Mouse (Mus musculus): ENCODE measurements around the gene Ccdc155. TPM values are rescaled to one million over a fixed set of nuclear protein-coding genes. Genes with fewer than 3 reads are reported as not detected.

The Ccdc155 gene
- polyA plus RNA-seq, 1 experiment from 2014 or later, result not detected

- Histone ChIP-seq H3K4me2 (replicated peaks; ENCODE audit: low read depth) (no peak overlapping the region), H3K27me3 (replicated peaks; ENCODE audit: control insufficient read depth, insufficient read depth, low read length) (peaks cover 27% of the 10 kb centered on the region), H3K9ac (ENCODE audit: low read depth, low read length) (no peak overlapping the region), H3K4me1 (replicated peaks; ENCODE audit: control insufficient read depth, insufficient read depth, low read length) (peaks cover 9% of the 10 kb centered on the region), H3K27ac (ENCODE audit: low read depth, low read length) (no peak overlapping the region), H3K9me3 (ENCODE audit: control insufficient read depth) (no peaks in the 10 kb centered on the region), H3K36me3 (ENCODE audit: control insufficient read depth, insufficient read depth) (no peaks in the 10 kb centered on the region), H3K4me3 (ENCODE audit: low read depth, low read length) (no peak overlapping the region)
- ATAC-seq, result no peak
- TF ChIP-seq CTCF (IDR thresholded peaks at IDR 0.05; ENCODE audit: low read depth), result no peak
- WGBS, result 80% methylated on average over 5 of the region's 5 CpGs
Measured at GRCm38 (mm10) chr7:45213708-45214107, 9.0 kb upstream of the Ccdc155 start.

GRCm38 (mm10) chr7:45212356-45212755 lies 7.7 kb upstream of the Ccdc155 start:
- no peak for TF ChIP-seq CTCF (IDR thresholded peaks at IDR 0.05; ENCODE audit: low read depth)
- no peak overlapping the region for H3K4me3 ChIP-seq (ENCODE audit: low read depth, low read length)
- H3K9me3 ChIP-seq (ENCODE audit: control insufficient read depth), result no peaks in the 10 kb centered on the region
- 69% methylated on average over 7 of the region's 7 CpGs for WGBS
- no peak overlapping the region for H3K27ac ChIP-seq (ENCODE audit: low read depth, low read length)
- no peak overlapping the region for H3K9ac ChIP-seq (ENCODE audit: low read depth, low read length)
- H3K4me1 ChIP-seq (replicated peaks; ENCODE audit: control insufficient read depth, insufficient read depth, low read length), result peaks cover 9% of the 10 kb centered on the region
- no peak for ATAC-seq
- H3K27me3 ChIP-seq (replicated peaks; ENCODE audit: control insufficient read depth, insufficient read depth, low read length), result peaks cover 27% of the 10 kb centered on the region
- H3K4me2 ChIP-seq (replicated peaks; ENCODE audit: low read depth), result no peak overlapping the region
- no peaks in the 10 kb centered on the region for H3K36me3 ChIP-seq (ENCODE audit: control insufficient read depth, insufficient read depth)

GRCm38 (mm10) chr7:45211851-45212251 lies 7.2 kb upstream of the Ccdc155 start, which contains the start of gene Dkkl1:
Dkkl1 (minus strand) TSS chr7:45212147.
- H3K4me2 ChIP-seq (replicated peaks; ENCODE audit: low read depth), result peak within 1 kb of the TSS; percentile 24; the same call in 1 of the 2 replicates
- no peak within 1 kb of the TSS for H3K27ac ChIP-seq (ENCODE audit: low read depth, low read length)
- WGBS, result 2% methylated on average over 17 of the region's 17 CpGs
- H3K4me3 ChIP-seq (ENCODE audit: low read depth, low read length), result peak within 1 kb of the TSS; percentile 14
- TF ChIP-seq CTCF (IDR thresholded peaks at IDR 0.05; ENCODE audit: low read depth), result no peak
- H3K36me3 ChIP-seq (ENCODE audit: control insufficient read depth, insufficient read depth), result no peaks in the 10 kb centered on the region
- no peak within 1 kb of the TSS for H3K9ac ChIP-seq (ENCODE audit: low read depth, low read length)
- no peaks in the 10 kb centered on the region for H3K9me3 ChIP-seq (ENCODE audit: control insufficient read depth)
- H3K4me1 ChIP-seq (replicated peaks; ENCODE audit: control insufficient read depth, insufficient read depth, low read length), result peaks cover 9% of the 10 kb centered on the region
- peaks cover 27% of the 10 kb centered on the region for H3K27me3 ChIP-seq (replicated peaks; ENCODE audit: control insufficient read depth, insufficient read depth, low read length)
- 0 out of 2 replicates have a peak, but pooled peaks have one; percentile 34 for ATAC-seq

GRCm38 (mm10) chr7:45211070-45211469 lies 6.4 kb upstream of the Ccdc155 start:
- peaks cover 9% of the 10 kb centered on the region for H3K4me1 ChIP-seq (replicated peaks; ENCODE audit: control insufficient read depth, insufficient read depth, low read length)
- H3K4me3 ChIP-seq (ENCODE audit: low read depth, low read length), result no peak overlapping the region
- 56% methylated on average over 10 of the region's 10 CpGs for WGBS
- H3K36me3 ChIP-seq (ENCODE audit: control insufficient read depth, insufficient read depth), result no peaks in the 10 kb centered on the region
- no peaks in the 10 kb centered on the region for H3K9me3 ChIP-seq (ENCODE audit: control insufficient read depth)
- H3K9ac ChIP-seq (ENCODE audit: low read depth, low read length), result no peak overlapping the region
- H3K27ac ChIP-seq (ENCODE audit: low read depth, low read length), result no peak overlapping the region
- peaks cover 27% of the 10 kb centered on the region for H3K27me3 ChIP-seq (replicated peaks; ENCODE audit: control insufficient read depth, insufficient read depth, low read length)
- H3K4me2 ChIP-seq (replicated peaks; ENCODE audit: low read depth), result no peak overlapping the region
- ATAC-seq, result no peak
- no peak for TF ChIP-seq CTCF (IDR thresholded peaks at IDR 0.05; ENCODE audit: low read depth)

GRCm38 (mm10) chr7:45208260-45208659 lies 3.6 kb upstream of the Ccdc155 start:
- Histone ChIP-seq H3K9ac (ENCODE audit: low read depth, low read length) (no peak overlapping the region), H3K36me3 (ENCODE audit: control insufficient read depth, insufficient read depth) (no peaks in the 10 kb centered on the region), H3K4me2 (replicated peaks; ENCODE audit: low read depth) (no peak overlapping the region), H3K4me1 (replicated peaks; ENCODE audit: control insufficient read depth, insufficient read depth, low read length) (peaks cover 9% of the 10 kb centered on the region), H3K27me3 (replicated peaks; ENCODE audit: control insufficient read depth, insufficient read depth, low read length) (peaks cover 31% of the 10 kb centered on the region), H3K9me3 (ENCODE audit: control insufficient read depth) (no peaks in the 10 kb centered on the region), H3K27ac (ENCODE audit: low read depth, low read length) (no peak overlapping the region), H3K4me3 (ENCODE audit: low read depth, low read length) (no peak overlapping the region)
- WGBS, result 80% methylated on average over 6 of the region's 6 CpGs
- no peak for ATAC-seq
- TF ChIP-seq CTCF (IDR thresholded peaks at IDR 0.05; ENCODE audit: low read depth), result peak; percentile 27

- no peak for ATAC-seq
- Histone ChIP-seq H3K4me1 (replicated peaks; ENCODE audit: control insufficient read depth, insufficient read depth, low read length) (no peaks in the 10 kb centered on the region), H3K4me2 (replicated peaks; ENCODE audit: low read depth) (no peak overlapping the region), H3K4me3 (ENCODE audit: low read depth, low read length) (no peak overlapping the region), H3K9me3 (ENCODE audit: control insufficient read depth) (no peaks in the 10 kb centered on the region), H3K9ac (ENCODE audit: low read depth, low read length) (no peak overlapping the region), H3K27me3 (replicated peaks; ENCODE audit: control insufficient read depth, insufficient read depth, low read length) (peaks cover 8% of the 10 kb centered on the region; the same call in 1 of the 2 replicates), H3K36me3 (ENCODE audit: control insufficient read depth, insufficient read depth) (no peaks in the 10 kb centered on the region), H3K27ac (ENCODE audit: low read depth, low read length) (no peak overlapping the region)
- TF ChIP-seq CTCF (IDR thresholded peaks at IDR 0.05; ENCODE audit: low read depth), result no peak
- 41% methylated on average over 10 of the region's 10 CpGs for WGBS
Measured at GRCm38 (mm10) chr7:45202654-45203053, 2.0 kb downstream of the Ccdc155 start.

GRCm38 (mm10) chr7:45198961-45199360 lies 5.7 kb downstream of the Ccdc155 start:
- H3K27me3 ChIP-seq (replicated peaks; ENCODE audit: control insufficient read depth, insufficient read depth, low read length), result peaks cover 9% of the 10 kb centered on the region; the same call in 1 of the 2 replicates
- H3K9ac ChIP-seq (ENCODE audit: low read depth, low read length), result no peak overlapping the region
- H3K4me1 ChIP-seq (replicated peaks; ENCODE audit: control insufficient read depth, insufficient read depth, low read length), result no peaks in the 10 kb centered on the region
- no peak overlapping the region for H3K27ac ChIP-seq (ENCODE audit: low read depth, low read length)
- WGBS, result 75% methylated on average over 11 of the region's 11 CpGs
- ATAC-seq, result no peak
- TF ChIP-seq CTCF (IDR thresholded peaks at IDR 0.05; ENCODE audit: low read depth), result no peak
- H3K4me2 ChIP-seq (replicated peaks; ENCODE audit: low read depth), result no peak overlapping the region
- H3K36me3 ChIP-seq (ENCODE audit: control insufficient read depth, insufficient read depth), result no peaks in the 10 kb centered on the region
- no peak overlapping the region for H3K4me3 ChIP-seq (ENCODE audit: low read depth, low read length)
- no peaks in the 10 kb centered on the region for H3K9me3 ChIP-seq (ENCODE audit: control insufficient read depth)

Data from intestine, postnatal 0 days (tissue).